Mouse (Mus musculus) MEL (cell line): Measurements from ENCODE around the gene Gm48551. TPM values are rescaled to one million over a fixed set of nuclear protein-coding genes. Genes with fewer than 3 reads are reported as not detected.
A peak's percentile ranks its signal among the peaks of the same experiment; 100 is the strongest.

Experiments
- DNase-seq: peaks from one replicate; pipeline ENCODE4 v3.0.0; 2011; ENCODE audit warnings: low read depth, low spot score
- H3K27ac ChIP-seq: 2 replicates; pipeline ENCODE4 v1.5.1; 2012; ENCODE audit warnings: low read depth, mild to moderate bottlenecking, control low read depth, low read length, moderate library complexity; ENCODE audit not compliant: control insufficient read depth
- H3K27me3 ChIP-seq, 2 experiments: fragments of 150-350 bp in 1 of 2; sonication (generic) in 1 of 2; 2 replicates each; pipeline ENCODE4 v1.6.1; 2012; ENCODE audit warnings: low read length in 2 of 2, mild to moderate bottlenecking in 2 of 2, improper control_type of control experiment in 1 of 2, moderate library complexity in 1 of 2; ENCODE audit not compliant: insufficient read depth in 2 of 2, control insufficient read depth in 1 of 2
- H3K36me3 ChIP-seq, 2 experiments: 2 replicates each; pipeline ENCODE4 v1.6.1; 2012 to 2014; ENCODE audit warnings: low read length in 2 of 2, improper control_type of control experiment in 1 of 2, inconsistent platforms in 1 of 2, mild to moderate bottlenecking in 1 of 2; ENCODE audit not compliant: insufficient read depth in 2 of 2, control insufficient read depth in 1 of 2
- H3K4me1 ChIP-seq, 2 experiments: fragments of 150-350 bp in 1 of 2; sonication (generic) in 1 of 2; 2 replicates each; pipeline ENCODE4 v1.6.1; 2012; ENCODE audit warnings: low read length in 2 of 2, improper control_type of control experiment in 1 of 2, mild to moderate bottlenecking in 1 of 2; ENCODE audit not compliant: insufficient read depth in 2 of 2, control insufficient read depth in 1 of 2
- H3K4me3 ChIP-seq, 2 experiments: fragments of 150-350 bp in 1 of 2; sonication (generic) in 1 of 2; 2 replicates each; pipeline ENCODE4 v1.5.1; 2012; ENCODE audit warnings: low read depth in 2 of 2, low read length in 2 of 2, mild to moderate bottlenecking in 2 of 2, moderate library complexity in 2 of 2, control low read depth in 1 of 2, improper control_type of control experiment in 1 of 2; ENCODE audit not compliant: control insufficient read depth in 1 of 2, insufficient read depth in 1 of 2
- H3K79me2 ChIP-seq: 2 replicates; pipeline ENCODE4 v1.6.1; 2012; ENCODE audit warnings: mild to moderate bottlenecking, low read length, moderate library complexity; ENCODE audit not compliant: control insufficient read depth, poor library complexity, insufficient read depth
- H3K9ac ChIP-seq: 2 replicates; pipeline ENCODE4 v1.6.1; 2012; ENCODE audit warnings: low read depth, mild to moderate bottlenecking, control low read depth, low read length, moderate library complexity; ENCODE audit not compliant: control insufficient read depth, poor library complexity, severe bottlenecking
- H3K9me3 ChIP-seq: fragments of 150-350 bp; sonication (generic); replicated peaks from 2 replicates; pipeline ENCODE4 v1.6.1; 2012; ENCODE audit warnings: mild to moderate bottlenecking, low read length, improper control_type of control experiment, moderate library complexity; ENCODE audit not compliant: insufficient read depth
- BHLHE40 ChIP-seq: IDR thresholded peaks from 2 replicates; pipeline ENCODE4 v1.6.1; 2012; ENCODE audit warnings: low read depth, mild to moderate bottlenecking, inconsistent platforms, low read length, improper control_type of control experiment, borderline replicate concordance
- CHD1 ChIP-seq: IDR thresholded peaks from 2 replicates; pipeline ENCODE4 v1.6.1; 2012; ENCODE audit warnings: low read depth, mild to moderate bottlenecking, inconsistent platforms, low read length, improper control_type of control experiment
- CHD2 ChIP-seq: IDR thresholded peaks from 2 replicates; pipeline ENCODE4 v1.6.1; 2011; ENCODE audit warnings: low read length, improper control_type of control experiment
- CTCF ChIP-seq, 3 experiments: IDR thresholded peaks in 2 of 3; conservative IDR thresholded peaks in 1 of 3; 2 replicates each; pipeline ENCODE4 v1.5.1; 2011 to 2012; ENCODE audit warnings: low read length in 3 of 3, low read depth in 2 of 3, mild to moderate bottlenecking in 2 of 3, improper control_type of control experiment in 1 of 3, inconsistent platforms in 1 of 3, mixed read lengths in 1 of 3, moderate library complexity in 1 of 3; ENCODE audit not compliant: control insufficient read depth in 1 of 3, insufficient read depth in 1 of 3, poor library complexity in 1 of 3, severe bottlenecking in 1 of 3
- E2F4 ChIP-seq: IDR thresholded peaks from 2 replicates; pipeline ENCODE4 v1.6.1; 2011; ENCODE audit warnings: low read depth, low read length, improper control_type of control experiment, borderline replicate concordance
- GATA1 ChIP-seq: IDR thresholded peaks from 2 replicates; pipeline ENCODE4 v1.6.1; 2011; ENCODE audit warnings: low read depth, low read length, improper control_type of control experiment
- HCFC1 ChIP-seq: IDR thresholded peaks from 2 replicates; pipeline ENCODE4 v1.6.1; 2012; ENCODE audit warnings: low read depth, mild to moderate bottlenecking, inconsistent platforms, low read length, improper control_type of control experiment, moderate library complexity
- KAT2A ChIP-seq: conservative IDR thresholded peaks from 2 replicates; pipeline ENCODE4 v1.6.1; 2012; ENCODE audit warnings: low read depth, low read length, improper control_type of control experiment, inconsistent platforms
- MAZ ChIP-seq: IDR thresholded peaks from 2 replicates; pipeline ENCODE4 v1.6.1; 2012; ENCODE audit warnings: low read depth, mild to moderate bottlenecking, inconsistent platforms, low read length, improper control_type of control experiment
- MYB ChIP-seq: IDR thresholded peaks from 2 replicates; pipeline ENCODE4 v1.6.1; 2011; ENCODE audit warnings: mild to moderate bottlenecking, low read depth, low read length, improper control_type of control experiment
- MYC ChIP-seq: IDR thresholded peaks from 2 replicates; pipeline ENCODE4 v1.6.1; 2011; ENCODE audit warnings: low read depth, mild to moderate bottlenecking, low read length, improper control_type of control experiment, moderate library complexity
- NELFE ChIP-seq: IDR thresholded peaks from 2 replicates; pipeline ENCODE4 v1.6.1; 2011; ENCODE audit warnings: low read depth, low read length, improper control_type of control experiment
- POLR2A ChIP-seq, 2 experiments: IDR thresholded peaks; 2 replicates each; pipeline ENCODE4 v1.6.1; 2011 to 2012; ENCODE audit warnings: low read length in 2 of 2, mild to moderate bottlenecking in 2 of 2, control low read depth in 1 of 2, improper control_type of control experiment in 1 of 2, low read depth in 1 of 2, moderate library complexity in 1 of 2; ENCODE audit not compliant: control insufficient read depth in 1 of 2, insufficient read depth in 1 of 2, poor library complexity in 1 of 2
- RCOR1 ChIP-seq: IDR thresholded peaks from 2 replicates; pipeline ENCODE4 v1.6.1; 2012; ENCODE audit warnings: low read depth, mild to moderate bottlenecking, inconsistent platforms, low read length, improper control_type of control experiment
- SMC3 ChIP-seq: IDR thresholded peaks from 2 replicates; pipeline ENCODE4 v1.6.1; 2011; ENCODE audit warnings: low read depth, low read length, improper control_type of control experiment
- TBP ChIP-seq: IDR thresholded peaks from 2 replicates; pipeline ENCODE4 v1.8.0; 2011; ENCODE audit warnings: low read depth, low read length, improper control_type of control experiment
- TCF12 ChIP-seq: IDR thresholded peaks from 2 replicates; pipeline ENCODE4 v1.6.1; 2014; ENCODE audit warnings: low read depth, mild to moderate bottlenecking, inconsistent platforms, low read length, improper control_type of control experiment, moderate library complexity
- UBTF ChIP-seq: IDR thresholded peaks from 2 replicates; pipeline ENCODE4 v1.6.1; 2012; ENCODE audit warnings: low read depth, mild to moderate bottlenecking, inconsistent platforms, low read length, improper control_type of control experiment, moderate library complexity, borderline replicate concordance; ENCODE audit not compliant: insufficient read depth
- USF1 ChIP-seq: IDR thresholded peaks from 2 replicates; pipeline ENCODE4 v1.6.1; 2014; ENCODE audit warnings: low read depth, mild to moderate bottlenecking, inconsistent platforms, low read length, improper control_type of control experiment, moderate library complexity
- ZC3H11A ChIP-seq: IDR thresholded peaks from 2 replicates; pipeline ENCODE4 v1.6.1; 2012; ENCODE audit warnings: low read depth, mild to moderate bottlenecking, inconsistent platforms, low read length, improper control_type of control experiment
- ZKSCAN1 ChIP-seq: IDR thresholded peaks from 2 replicates; pipeline ENCODE4 v1.6.1; 2012; ENCODE audit warnings: low read depth, mild to moderate bottlenecking, inconsistent platforms, low read length, improper control_type of control experiment, moderate library complexity
- ZMIZ1 ChIP-seq: IDR thresholded peaks from 2 replicates; pipeline ENCODE4 v1.6.1; 2012; ENCODE audit warnings: low read depth, mild to moderate bottlenecking, inconsistent platforms, low read length, improper control_type of control experiment, moderate library complexity
- ZNF384 ChIP-seq: IDR thresholded peaks from 2 replicates; pipeline ENCODE4 v1.6.1; 2012; ENCODE audit warnings: low read depth, mild to moderate bottlenecking, inconsistent platforms, low read length, improper control_type of control experiment
- polyA plus RNA-seq, 2 experiments: library from polyadenylated mRNA; stranded (reverse) in 1 of 2; unstranded in 1 of 2; fragments of >175 nt in 1 of 2; fragments of >200 nt in 1 of 2; gene quantifications; 2 replicates each; pipeline versions ENCODE4 v1.2.1 to v1.2.4; 2012; ENCODE audit warnings: low replicate concordance in 2 of 2, low read depth in 1 of 2; ENCODE audit not compliant: insufficient read length in 2 of 2, insufficient read depth in 1 of 2, missing spikeins in 1 of 2
- total RNA-seq: library from RNA; depleted of rRNA; stranded (reverse); fragments of 300-350 nt; gene quantifications from 2 replicates; pipeline ENCODE4 v1.2.3, GENCODE M21; 2012

Gm48551 gene
- total and polyA plus RNA-seq, 3 experiments = 0.62 to 2.6 TPM; not detected in 1

DNA sequence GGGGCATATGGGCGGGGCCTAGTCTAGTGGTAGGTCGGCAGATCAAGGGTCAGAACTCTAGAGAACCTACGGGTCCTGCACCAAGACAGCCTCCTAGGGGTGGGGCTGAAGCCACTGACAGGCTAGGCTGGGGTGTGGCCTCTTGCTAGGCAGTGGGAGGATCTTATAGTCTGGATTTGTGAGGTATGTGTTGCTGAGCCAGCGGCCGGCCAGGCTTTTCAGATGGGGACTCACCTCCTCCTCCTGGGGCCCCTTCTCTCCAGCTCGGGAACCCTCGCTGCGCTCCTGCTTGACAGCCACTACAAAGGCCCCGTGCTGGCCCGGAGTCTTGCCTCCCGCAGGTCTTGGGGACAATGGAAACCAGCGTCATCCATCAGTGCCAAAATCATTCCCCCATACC lies 35.1 kb upstream of the Gm48551 start:
- peak overlapping the region; percentile 81 to 94 for H3K4me3 ChIP-seq
- H3K27ac ChIP-seq = no peak overlapping the region
- peaks cover 0 to 10% of the 10 kb centered on the region in 2 experiments; a peak in 2 of 4 replicates for H3K36me3 ChIP-seq
- peak; percentile 76 for DNase-seq
- H3K4me1 ChIP-seq = peaks cover 16 to 19% of the 10 kb centered on the region in 2 experiments
- TF ChIP-seq CHD2 (no peak), NELFE (no peak), MAZ (no peak), MYC (no peak), KAT2A (no peak), ZMIZ1 (no peak), BHLHE40 (no peak), SMC3 (no peak), RCOR1 (no peak), ZKSCAN1 (no peak), CHD1 (no peak), E2F4 (no peak), ZNF384 (no peak), USF1 (no peak), HCFC1 (no peak), GATA1 (no peak), MYB (no peak), ZC3H11A (no peak)
- H3K9ac ChIP-seq = peak overlapping the region; percentile 84
- H3K9me3 ChIP-seq = no peaks in the 10 kb centered on the region
- H3K27me3 ChIP-seq = no peaks in the 10 kb centered on the region
- peaks cover 4% of the 10 kb centered on the region; the same call in 1 of the 2 replicates for H3K79me2 ChIP-seq

DNA sequence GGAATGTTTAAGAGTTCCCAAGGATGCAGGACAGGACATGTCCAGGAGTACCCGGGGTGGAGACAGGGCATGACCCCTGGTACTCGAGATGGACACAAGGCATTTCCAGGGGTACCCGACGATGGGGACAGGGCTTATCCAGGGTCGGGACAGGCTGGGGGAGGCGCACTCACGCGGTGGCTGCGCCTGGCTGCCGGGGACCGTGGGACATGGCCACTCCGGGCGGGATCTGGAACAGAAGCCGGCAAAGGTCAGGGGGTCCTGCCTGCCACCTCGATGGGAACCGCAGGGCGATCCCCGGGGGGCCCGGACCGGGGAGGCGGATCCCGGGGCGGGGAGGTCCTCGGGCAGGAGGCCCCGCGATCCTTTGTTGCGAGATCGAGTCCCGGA lies 34.3 kb upstream of the Gm48551 start:
- no peak for DNase-seq
- TF ChIP-seq CTCF (IDR thresholded peaks at IDR 0.05 in 2 of 3, conservative IDR thresholded peaks at IDR 0.05 in 1 of 3; ENCODE audit: control insufficient read depth in 1 of 3, insufficient read depth in 1 of 3, low read depth in 2 of 3, low read length in 3 of 3, poor library complexity in 1 of 3, severe bottlenecking in 1 of 3) (no peak), TBP (no peak), UBTF (0 out of 2 replicates have a peak, but pooled peaks have one; percentile 26), TCF12 (no peak), E2F4 (no peak), POLR2A (IDR thresholded peaks at IDR 0.05; ENCODE audit: control insufficient read depth in 1 of 2, insufficient read depth in 1 of 2, low read depth in 1 of 2, low read length in 2 of 2, poor library complexity in 1 of 2) (0 out of 4 replicates have a peak, but pooled peaks of 1 of the 2 experiments have one; percentile 12)
- peaks cover 0 to 12% of the 10 kb centered on the region in 2 experiments; a peak in 2 of 4 replicates for H3K36me3 ChIP-seq
- H3K9me3 ChIP-seq = no peaks in the 10 kb centered on the region
- peak overlapping the region; percentile 81 to 94 for H3K4me3 ChIP-seq
- H3K79me2 ChIP-seq = peaks cover 4% of the 10 kb centered on the region; the same call in 1 of the 2 replicates
- peak overlapping the region; percentile 56 for H3K27ac ChIP-seq
- H3K4me1 ChIP-seq = peaks cover 10 to 14% of the 10 kb centered on the region in 2 experiments; a peak in 3 of 4 replicates
- no peaks in the 10 kb centered on the region for H3K27me3 ChIP-seq
- peak overlapping the region; percentile 84 for H3K9ac ChIP-seq
